Mouse (Mus musculus) ES-E14 (cell line): ENCODE measurements around the gene Gm14597.
"Not testable (repeated sequence)": the region's sequence is repeated elsewhere in the genome, so short reads cannot be mapped to it uniquely, and the experiment has no call there.

Experiments used
- CHD2 ChIP-seq: IDR thresholded peaks from 2 replicates; pipeline ENCODE4 v1.6.1; 2014; ENCODE audit warnings: mild to moderate bottlenecking, low read depth, low read length, inconsistent platforms
- HCFC1 ChIP-seq: IDR thresholded peaks from 2 replicates; pipeline ENCODE4 v1.6.1; 2012; ENCODE audit warnings: low read length, inconsistent platforms, borderline replicate concordance; ENCODE audit not compliant: insufficient read depth
- MAFK ChIP-seq: IDR thresholded peaks from 2 replicates; pipeline ENCODE4 v1.6.1; 2014; ENCODE audit warnings: mild to moderate bottlenecking, low read depth, low read length, inconsistent platforms; ENCODE audit not compliant: insufficient read depth
- ZC3H11A ChIP-seq: IDR thresholded peaks from 2 replicates; pipeline ENCODE4 v1.6.1; 2012; ENCODE audit warnings: low read depth, mild to moderate bottlenecking, inconsistent platforms, low read length, borderline replicate concordance
- ZNF384 ChIP-seq: IDR thresholded peaks from 2 replicates; pipeline ENCODE4 v1.6.1; 2012; ENCODE audit warnings: low read depth, low read length, inconsistent platforms

DNA sequence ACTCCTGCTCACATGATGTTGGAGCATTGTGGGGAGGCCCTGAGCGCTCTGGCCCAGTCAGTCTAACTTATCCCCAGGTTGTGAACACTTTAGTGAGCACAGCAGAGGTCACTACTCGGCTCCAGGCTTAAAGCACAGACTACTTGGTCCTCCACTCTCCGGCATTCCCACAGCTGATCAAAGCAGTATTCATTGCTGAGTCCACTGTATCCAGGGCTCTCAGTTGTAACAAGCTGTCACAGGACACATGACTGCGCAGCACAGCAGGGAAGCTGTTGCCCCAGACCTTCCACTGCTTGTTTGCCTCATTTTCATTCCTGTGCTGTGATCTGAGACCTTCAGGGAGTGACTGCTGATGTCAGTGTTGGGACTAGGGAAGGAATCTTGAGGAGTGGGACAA lies 25.4 kb downstream of the Gm14597 start:
- TF ChIP-seq HCFC1, ZNF384, MAFK, CHD2, ZC3H11A: not testable (repeated sequence)
